Mouse (Mus musculus) brain, embryonic 14.5 days (tissue): ENCODE measurements around the gene G6pc2. TPM values are rescaled to one million over a fixed set of nuclear protein-coding genes. Genes with fewer than 3 reads are reported as not detected.
A peak's percentile ranks its signal among the peaks of the same experiment; 100 is the strongest.

Experiments
- DNase-seq: peaks from one replicate; pipeline ENCODE4 v3.0.0-alpha.2; 2011; ENCODE audit warnings: low read depth
- CTCF ChIP-seq: fragments of 200-500 bp; IDR thresholded peaks from 2 replicates; pipeline ENCODE4 v1.5.1; 2012; ENCODE audit warnings: inconsistent platforms, mild to moderate bottlenecking, moderate library complexity, borderline replicate concordance; ENCODE audit not compliant: insufficient read depth, insufficient read length; ENCODE audit errors: extremely low read depth
- POLR2A ChIP-seq: fragments of 200-500 bp; IDR thresholded peaks from 2 replicates; pipeline ENCODE4 v1.6.1; 2012; ENCODE audit warnings: mild to moderate bottlenecking, inconsistent platforms, borderline replicate concordance; ENCODE audit not compliant: poor library complexity, insufficient read depth, insufficient read length, severe bottlenecking; ENCODE audit errors: extremely low read depth
- polyA plus RNA-seq: library from polyadenylated mRNA; depleted of rRNA; stranded (reverse); fragments of >200 nt; gene quantifications from 2 replicates; pipeline ENCODE4 v1.2.3, GENCODE M21; 2012

The G6pc2 gene
- polyA plus RNA-seq, 1 experiment, result 0.18 TPM

DNA sequence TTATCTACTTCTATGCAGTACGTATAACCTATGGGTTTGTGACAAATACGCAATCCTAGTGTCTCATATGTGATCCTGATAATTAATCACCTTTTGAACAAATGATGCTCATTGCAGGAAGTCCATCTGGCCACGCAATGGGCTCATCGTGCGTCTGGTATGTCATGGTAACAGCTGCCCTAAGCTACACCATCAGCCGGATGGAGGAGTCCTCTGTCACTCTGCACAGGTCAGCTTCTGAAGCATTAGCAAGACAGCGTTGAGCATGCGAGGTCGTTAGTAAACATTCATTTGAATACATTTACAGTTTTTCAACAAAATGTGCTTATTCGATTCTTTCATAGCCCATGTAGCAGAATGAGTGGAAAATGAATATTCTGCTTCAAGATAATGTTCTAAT is 11.9 kb downstream of the G6pc2 start:
- TF ChIP-seq POLR2A (no peak), CTCF (no peak)
- DNase-seq, result peak; percentile 52

GRCm38 (mm10) chr2:69224724-69225123 is 13.9 kb downstream of the G6pc2 start:
- TF ChIP-seq POLR2A (no peak), CTCF (no peak)
- DNase-seq, result no peak

DNA sequence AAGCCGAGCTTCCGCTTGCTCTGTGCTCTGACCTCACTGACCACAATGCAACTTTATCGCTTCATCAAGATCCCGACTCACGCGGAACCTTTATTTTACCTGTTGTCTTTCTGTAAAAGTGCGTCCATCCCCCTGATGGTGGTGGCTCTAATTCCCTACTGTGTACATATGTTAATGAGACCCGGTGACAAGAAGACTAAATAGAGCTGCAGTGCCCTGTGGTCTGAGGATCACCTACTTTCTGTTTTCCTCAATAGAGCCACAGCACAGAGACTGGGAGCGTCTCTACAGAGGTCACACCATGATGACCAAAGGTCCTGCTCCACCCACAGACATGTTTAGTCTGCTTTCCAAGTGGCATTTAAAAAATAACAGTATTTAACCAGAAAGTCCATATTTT is 16.0 kb downstream of the G6pc2 start:
- no peak for TF ChIP-seq POLR2A
- TF ChIP-seq CTCF, result no peak
- no peak for DNase-seq

DNA sequence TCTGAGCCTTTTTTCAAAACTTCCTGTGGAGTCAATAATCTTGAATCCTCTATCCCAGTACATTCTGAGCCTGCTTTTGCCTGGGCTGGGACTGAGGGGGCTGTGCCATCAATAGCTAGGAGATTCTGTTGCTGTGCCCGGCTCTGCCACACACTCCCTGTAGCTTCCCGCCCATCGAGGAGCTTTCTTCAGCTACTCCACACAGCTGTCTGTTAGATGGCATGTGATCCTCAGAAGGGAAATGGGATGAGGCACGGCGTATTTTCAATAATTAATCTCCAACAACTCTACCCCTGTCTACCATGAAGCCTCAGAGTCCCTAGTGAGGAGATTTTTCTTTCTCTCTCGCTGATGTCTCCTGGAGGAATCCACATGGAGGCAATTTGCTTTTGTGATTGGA is 17.8 kb downstream of the G6pc2 start:
- no peak for DNase-seq
- TF ChIP-seq CTCF, result no peak
- TF ChIP-seq POLR2A, result no peak

DNA sequence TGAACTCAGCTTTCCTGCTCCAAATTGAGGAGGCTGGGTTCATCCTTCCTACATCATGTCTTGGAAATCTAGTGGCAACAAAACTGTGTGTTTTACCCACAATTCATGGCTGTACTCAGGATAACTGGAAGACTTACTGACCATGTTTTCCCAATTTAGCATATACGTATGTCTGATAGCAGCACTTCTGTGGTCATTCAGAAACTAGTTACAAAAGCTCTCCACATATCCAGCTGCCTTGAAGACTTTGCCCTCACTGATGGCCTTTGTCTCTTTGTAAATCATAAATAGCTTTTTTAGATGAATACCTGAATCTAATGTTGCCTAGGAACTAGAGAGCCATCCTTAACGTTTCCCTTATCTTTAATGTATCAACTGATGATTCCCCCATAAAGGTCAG is 19.3 kb downstream of the G6pc2 start:
- TF ChIP-seq CTCF (no peak), POLR2A (no peak)
- no peak for DNase-seq

GRCm38 (mm10) chr2:69232101-69232500 is 21.2 kb downstream of the G6pc2 start:
- DNase-seq, result no peak
- TF ChIP-seq POLR2A (no peak), CTCF (no peak)

DNA sequence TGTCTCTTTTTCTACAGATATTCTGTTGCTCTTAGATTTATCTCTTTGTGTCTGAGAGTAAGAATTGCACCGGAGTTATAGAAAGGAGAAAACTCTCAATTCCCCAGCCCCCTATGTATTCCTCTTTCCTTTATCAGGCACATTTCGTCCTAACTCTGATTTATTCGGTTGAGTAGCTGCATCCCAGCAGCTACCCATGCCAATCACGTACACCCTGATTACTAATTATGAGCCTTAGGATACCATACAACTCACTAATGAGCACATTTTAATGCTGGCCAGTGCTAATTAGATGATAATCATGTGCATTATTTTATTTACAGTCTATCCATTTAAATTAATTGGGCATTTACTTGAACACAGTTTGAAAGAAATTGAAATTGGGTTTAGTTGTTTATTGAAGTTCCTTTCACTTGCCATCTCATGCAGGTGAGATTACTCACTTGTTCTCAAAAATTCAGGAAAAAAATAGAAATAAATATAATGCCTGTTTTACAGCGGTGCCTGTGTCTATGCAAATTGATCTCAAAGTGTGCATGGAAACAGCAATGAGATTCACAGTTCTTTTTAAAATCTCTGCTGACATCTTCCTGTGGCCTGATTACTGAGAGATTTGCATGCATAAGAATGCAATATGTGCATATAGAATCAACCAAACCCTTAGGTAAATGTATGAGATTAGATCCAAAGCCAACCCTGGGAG is 24.3 kb downstream of the G6pc2 start:
- TF ChIP-seq POLR2A (no peak), CTCF (no peak)
- DNase-seq, result peak; percentile 94

- TF ChIP-seq CTCF, result no peak
- no peak for TF ChIP-seq POLR2A
- no peak for DNase-seq
These were observed 28.4 kb downstream of the G6pc2 start for GRCm38 (mm10) chr2:69239315-69239714.

DNA sequence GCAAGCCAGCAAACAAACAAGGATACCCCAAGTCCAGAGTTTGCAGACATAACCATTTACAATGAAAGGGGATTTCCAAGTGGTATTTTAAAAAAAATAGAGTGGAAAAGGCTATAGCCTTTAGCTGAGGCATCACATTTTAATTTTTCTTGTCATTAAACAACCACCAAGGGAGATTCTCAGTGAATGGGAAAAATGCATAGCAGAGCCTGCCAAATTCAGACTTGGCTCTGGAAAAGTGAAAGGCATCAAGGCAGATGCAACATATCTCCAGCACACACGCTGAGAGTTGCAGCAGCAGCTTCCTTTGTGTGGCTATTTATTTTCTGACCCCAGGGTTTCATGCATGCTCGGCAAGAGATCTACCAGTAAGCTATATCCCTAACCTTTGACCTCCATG is 34.1 kb downstream of the G6pc2 start:
- no peak for TF ChIP-seq POLR2A
- no peak for TF ChIP-seq CTCF
- peak; percentile 74 for DNase-seq

- DNase-seq, result no peak
- no peak for TF ChIP-seq CTCF
- no peak for TF ChIP-seq POLR2A
These were observed 36.2 kb downstream of the G6pc2 start for GRCm38 (mm10) chr2:69247081-69247480.

DNA sequence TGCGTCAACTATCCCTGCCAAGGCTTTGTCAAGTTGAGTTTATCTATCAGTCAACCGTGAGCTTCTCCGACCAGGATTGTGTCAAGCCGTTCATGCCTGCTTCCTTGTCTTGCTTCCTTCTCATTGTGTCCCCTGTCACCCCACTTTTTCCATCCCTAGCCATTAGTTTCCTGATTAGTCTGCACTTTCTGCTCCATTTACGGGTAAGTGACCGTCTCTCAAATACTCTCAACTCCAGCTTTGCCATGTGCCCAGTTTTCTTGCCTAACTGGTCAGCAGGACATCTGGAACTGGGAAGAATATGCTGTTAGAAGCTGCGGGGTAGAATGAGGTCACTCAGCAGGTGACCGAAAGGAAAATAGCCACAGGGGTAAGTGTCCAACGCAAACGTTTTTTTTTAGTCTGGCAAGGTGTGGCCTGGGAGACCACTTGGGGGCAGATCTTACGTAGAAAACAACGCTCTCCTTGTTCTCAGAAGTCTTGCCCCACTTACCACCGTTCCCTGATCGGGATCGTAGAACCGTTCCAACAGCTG is 37.4 kb downstream of the G6pc2 start:
- DNase-seq, result no peak
- no peak for TF ChIP-seq POLR2A

DNA sequence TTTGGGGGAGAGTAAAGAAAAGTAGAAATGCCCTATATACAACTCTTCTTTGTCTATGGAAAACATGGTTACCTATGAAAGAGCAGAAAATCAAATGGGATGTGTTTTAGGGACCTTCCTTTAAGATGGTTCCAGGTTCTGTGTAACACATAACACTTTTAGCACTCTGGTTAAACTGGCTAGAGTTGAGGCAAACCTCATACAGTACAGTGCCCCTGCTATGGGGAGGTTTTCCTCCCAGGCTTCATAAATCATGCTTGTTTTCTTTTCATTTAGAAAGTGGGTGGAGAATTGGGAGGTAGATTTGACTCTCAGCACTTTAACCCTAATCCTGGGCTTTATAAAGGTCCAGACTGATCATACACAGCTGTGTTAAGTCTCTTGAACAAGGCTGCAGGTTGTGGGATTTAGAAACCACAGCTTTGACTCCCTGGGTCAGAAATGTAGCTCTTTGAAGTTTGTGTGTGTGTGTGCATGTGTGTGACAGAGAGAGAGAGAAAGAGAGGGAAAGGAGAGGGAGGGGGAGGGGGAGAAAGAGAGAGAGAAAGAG is 53.3 kb downstream of the G6pc2 start:
- TF ChIP-seq CTCF, result no peak
- no peak for TF ChIP-seq POLR2A
- DNase-seq, result no peak
